Mouse (Mus musculus) heart, embryonic 15.5 days (tissue): ENCODE data around the gene Tyrp1. TPM values are rescaled to one million over a fixed set of nuclear protein-coding genes. Genes with fewer than 3 reads are reported as not detected.
A peak's percentile ranks its signal among the peaks of the same experiment; 100 is the strongest.

ENCODE experiments used
- ATAC-seq: fragments of 200-750 bp; cut with Nextera tagmentation; replicated peaks from 2 replicates; pipeline ENCODE4 v1.8.0; 2017; ENCODE audit warnings: low read depth, moderate TSS enrichment; ENCODE audit not compliant: insufficient number of reproducible peaks, insufficient read depth, low FRiP score
- H3K27ac ChIP-seq: fragments of 300-500 bp; sonication (generic); 2 replicates; pipeline ENCODE4 v1.5.1; 2015; ENCODE audit warnings: mild to moderate bottlenecking, inconsistent platforms
- H3K27me3 ChIP-seq: fragments of 300-500 bp; sonication (generic); 2 replicates; pipeline ENCODE4 v1.6.1; 2015; ENCODE audit warnings: inconsistent platforms
- H3K36me3 ChIP-seq: fragments of 300-500 bp; sonication (generic); 2 replicates; pipeline ENCODE4 v1.6.1; 2015; ENCODE audit warnings: mild to moderate bottlenecking, inconsistent platforms
- H3K4me1 ChIP-seq: fragments of 300-500 bp; sonication (generic); replicated peaks from 2 replicates; pipeline ENCODE4 v1.6.1; 2015; ENCODE audit warnings: inconsistent platforms
- H3K4me2 ChIP-seq: fragments of 300-500 bp; sonication (generic); 2 replicates; pipeline ENCODE4 v1.6.1; 2015; ENCODE audit warnings: inconsistent platforms, mild to moderate bottlenecking, moderate library complexity
- H3K4me3 ChIP-seq: fragments of 300-500 bp; sonication (generic); 2 replicates; pipeline ENCODE4 v1.5.1; 2015; ENCODE audit warnings: mild to moderate bottlenecking, inconsistent platforms
- H3K9ac ChIP-seq: fragments of 300-500 bp; sonication (generic); 2 replicates; pipeline ENCODE4 v1.6.1; 2015; ENCODE audit warnings: mild to moderate bottlenecking, inconsistent platforms
- H3K9me3 ChIP-seq: fragments of 300-500 bp; sonication (generic); replicated peaks from 2 replicates; pipeline ENCODE4 v1.6.1; 2016; ENCODE audit warnings: inconsistent platforms
- WGBS: fragments of 180-500 bp; shearing (Covaris S2); methylation state at CpG from one replicate; pipeline ENCODE4 v1.1.7; 2015; ENCODE audit warnings: mixed read lengths; 5-methylcytosine and 5-hydroxymethylcytosine counted together
- polyA plus RNA-seq: library from polyadenylated mRNA; unstranded; fragments of >200 nt; fragmentation: Nextera tagmentation; extraction: Ambion mirVana; gene quantifications from 2 replicates; pipeline ENCODE4 v1.2.1, GENCODE M21; 2015

Tyrp1 gene
- polyA plus RNA-seq, 1 experiment from 2014 or later, result 0.24 TPM

- Histone ChIP-seq H3K36me3 (no peaks in the 10 kb centered on the region), H3K4me1 (peaks cover 6% of the 10 kb centered on the region), H3K27me3 (no peaks in the 10 kb centered on the region), H3K4me2 (no peak overlapping the region), H3K9me3 (no peaks in the 10 kb centered on the region), H3K4me3 (no peak overlapping the region), H3K9ac (no peak overlapping the region), H3K27ac (no peak overlapping the region)
- no peak for ATAC-seq
- 57% methylated on average over 7 of the region's 7 CpGs for WGBS
Measured at GRCm38 (mm10) chr4:80863906-80864305, 30.0 kb downstream of the Tyrp1 start.

- Histone ChIP-seq H3K4me1 (peaks cover 6% of the 10 kb centered on the region), H3K9ac (peak overlapping the region; percentile 43), H3K36me3 (no peaks in the 10 kb centered on the region), H3K9me3 (no peaks in the 10 kb centered on the region), H3K27ac (no peak overlapping the region), H3K4me3 (peak overlapping the region; percentile 47), H3K27me3 (no peaks in the 10 kb centered on the region), H3K4me2 (peak overlapping the region; percentile 79)
- 1% methylated on average over 17 of the region's 17 CpGs for WGBS
- no peak; the same call in 1 of the 2 replicates for ATAC-seq
Measured at GRCm38 (mm10) chr4:80864511-80864922, 30.6 kb downstream of the Tyrp1 start.

GRCm38 (mm10) chr4:80866065-80866464 lies 32.1 kb downstream of the Tyrp1 start:
- Histone ChIP-seq H3K27ac (no peak overlapping the region), H3K27me3 (no peaks in the 10 kb centered on the region), H3K4me1 (peaks cover 6% of the 10 kb centered on the region), H3K9me3 (no peaks in the 10 kb centered on the region), H3K4me2 (no peak overlapping the region), H3K4me3 (no peak overlapping the region), H3K36me3 (no peaks in the 10 kb centered on the region), H3K9ac (no peak overlapping the region)
- 15% methylated on average over 5 of the region's 5 CpGs for WGBS
- no peak for ATAC-seq

- no peak overlapping the region for H3K4me3 ChIP-seq
- no peak overlapping the region for H3K4me2 ChIP-seq
- no peaks in the 10 kb centered on the region for H3K27me3 ChIP-seq
- no peak for ATAC-seq
- no peak overlapping the region for H3K9ac ChIP-seq
- no peaks in the 10 kb centered on the region for H3K9me3 ChIP-seq
- WGBS, result 45% methylated on average over 2 of the region's 2 CpGs
- no peaks in the 10 kb centered on the region for H3K36me3 ChIP-seq
- no peak overlapping the region for H3K27ac ChIP-seq
- H3K4me1 ChIP-seq, result peaks cover 3% of the 10 kb centered on the region
Measured at GRCm38 (mm10) chr4:80869598-80869997, 35.7 kb downstream of the Tyrp1 start.

GRCm38 (mm10) chr4:80872847-80873644 lies 39.1 kb downstream of the Tyrp1 start:
- H3K4me3 ChIP-seq, result no peak overlapping the region
- no peak overlapping the region for H3K27ac ChIP-seq
- no peaks in the 10 kb centered on the region for H3K36me3 ChIP-seq
- H3K4me1 ChIP-seq, result no peaks in the 10 kb centered on the region
- WGBS, result 37% methylated on average over 6 of the region's 6 CpGs
- no peaks in the 10 kb centered on the region for H3K9me3 ChIP-seq
- no peak for ATAC-seq
- H3K27me3 ChIP-seq, result no peaks in the 10 kb centered on the region
- H3K9ac ChIP-seq, result no peak overlapping the region
- H3K4me2 ChIP-seq, result no peak overlapping the region

GRCm38 (mm10) chr4:80874121-80874859 lies 40.4 kb downstream of the Tyrp1 start:
- H3K9ac ChIP-seq, result no peak overlapping the region
- no peak for ATAC-seq
- H3K27me3 ChIP-seq, result no peaks in the 10 kb centered on the region
- 50% methylated on average over 5 of the region's 5 CpGs for WGBS
- no peak overlapping the region for H3K27ac ChIP-seq
- no peak overlapping the region for H3K4me2 ChIP-seq
- no peaks in the 10 kb centered on the region for H3K36me3 ChIP-seq
- no peak overlapping the region for H3K4me3 ChIP-seq
- H3K9me3 ChIP-seq, result no peaks in the 10 kb centered on the region
- H3K4me1 ChIP-seq, result no peaks in the 10 kb centered on the region

- ATAC-seq, result no peak
- Histone ChIP-seq H3K9ac (no peak overlapping the region), H3K4me1 (no peaks in the 10 kb centered on the region), H3K27ac (no peak overlapping the region), H3K36me3 (no peaks in the 10 kb centered on the region), H3K9me3 (no peaks in the 10 kb centered on the region), H3K27me3 (no peaks in the 10 kb centered on the region), H3K4me2 (no peak overlapping the region), H3K4me3 (no peak overlapping the region)
- WGBS, result 44% methylated on average over 4 of the region's 4 CpGs
Measured at GRCm38 (mm10) chr4:80875055-80875454, 41.1 kb downstream of the Tyrp1 start.

GRCm38 (mm10) chr4:80881996-80882599 lies 48.2 kb downstream of the Tyrp1 start:
- H3K27me3 ChIP-seq, result no peaks in the 10 kb centered on the region
- WGBS, result 69% methylated on average over 1 of the region's 1 CpGs

GRCm38 (mm10) chr4:80886631-80887030 lies 52.7 kb downstream of the Tyrp1 start:
- Histone ChIP-seq H3K9ac (no peak overlapping the region), H3K4me2 (no peak overlapping the region), H3K9me3 (no peaks in the 10 kb centered on the region), H3K4me3 (no peak overlapping the region), H3K27ac (no peak overlapping the region), H3K36me3 (no peaks in the 10 kb centered on the region), H3K27me3 (no peaks in the 10 kb centered on the region), H3K4me1 (no peaks in the 10 kb centered on the region)
- 67% methylated on average over 4 of the region's 4 CpGs for WGBS
- ATAC-seq, result no peak

More at GRCm38 (mm10) chr4:80881996-80882599, 48.2 kb downstream of the Tyrp1 start:
- no peaks in the 10 kb centered on the region for H3K36me3 ChIP-seq
- H3K9ac ChIP-seq, result no peak overlapping the region
- no peaks in the 10 kb centered on the region for H3K4me1 ChIP-seq
- ATAC-seq, result no peak
- no peak overlapping the region for H3K4me2 ChIP-seq
- no peak overlapping the region for H3K27ac ChIP-seq
- H3K4me3 ChIP-seq, result no peak overlapping the region
- no peaks in the 10 kb centered on the region for H3K9me3 ChIP-seq

GRCm38 (mm10) chr4:80891004-80891403 lies 57.1 kb downstream of the Tyrp1 start:
- no peaks in the 10 kb centered on the region for H3K9me3 ChIP-seq
- H3K27ac ChIP-seq, result no peak overlapping the region
- no peaks in the 10 kb centered on the region for H3K4me1 ChIP-seq
- no peak overlapping the region for H3K4me2 ChIP-seq
- no peak for ATAC-seq
- 86% methylated on average over 6 of the region's 6 CpGs for WGBS
- no peak overlapping the region for H3K9ac ChIP-seq
- H3K4me3 ChIP-seq, result no peak overlapping the region
- no peaks in the 10 kb centered on the region for H3K36me3 ChIP-seq
- H3K27me3 ChIP-seq, result no peaks in the 10 kb centered on the region

- H3K27me3 ChIP-seq, result no peaks in the 10 kb centered on the region
- no peak for ATAC-seq
- H3K36me3 ChIP-seq, result no peaks in the 10 kb centered on the region
- no peaks in the 10 kb centered on the region for H3K9me3 ChIP-seq
- no peak overlapping the region for H3K9ac ChIP-seq
- WGBS, result 55% methylated on average over 4 of the region's 4 CpGs
- no peaks in the 10 kb centered on the region for H3K4me1 ChIP-seq
- H3K4me3 ChIP-seq, result no peak overlapping the region
- no peak overlapping the region for H3K27ac ChIP-seq
- no peak overlapping the region for H3K4me2 ChIP-seq
Measured at GRCm38 (mm10) chr4:80895278-80895894, 61.5 kb downstream of the Tyrp1 start.
